Mouse (Mus musculus): ENCODE results near the gene Pdgfb. TPM values are rescaled to one million over a fixed set of nuclear protein-coding genes. Genes with fewer than 3 reads are reported as not detected.

Pdgfb gene
- 1.0 TPM for polyA plus RNA-seq (2017; shearing (Covaris generic))

GRCm38 (mm10) chr15:80014321-80015210 is at the start of gene Pdgfb:
Gene Pdgfb (minus strand): TSS chr15:80014977.

GRCm38 (mm10) chr15:79970940-79971339 is 43.8 kb downstream of the Pdgfb start, which contains the start of gene Cbx7:
Gene Cbx7 (minus strand): TSS chr15:79971119.

Other genes with a start within 250 kb of the Pdgfb start
- 20.3 TPM for gene Dnal4, start 237.1 kb downstream of the Pdgfb start, polyA plus RNA-seq (2017; shearing (Covaris generic))
- gene Nptxr, start 210.2 kb downstream of the Pdgfb start, polyA plus RNA-seq (2017; shearing (Covaris generic)): 0.82 TPM
- not detected for gene Npcd, start 180.7 kb downstream of the Pdgfb start, polyA plus RNA-seq (2017; shearing (Covaris generic))
- gene Cbx6, start 180.3 kb downstream of the Pdgfb start, polyA plus RNA-seq (2017; shearing (Covaris generic)): 59.0 TPM
- gene Apobec3, start 123.3 kb downstream of the Pdgfb start, polyA plus RNA-seq (2017; shearing (Covaris generic)): 544 TPM
- gene Cbx7, start 43.9 kb downstream of the Pdgfb start, polyA plus RNA-seq (2017; shearing (Covaris generic)): 69.2 TPM
- gene Syngr1, start 76.4 kb upstream of the Pdgfb start, polyA plus RNA-seq (2017; shearing (Covaris generic)): 0.32 TPM
- 2,051 TPM for gene Rpl3, start 76.9 kb upstream of the Pdgfb start, polyA plus RNA-seq (2017; shearing (Covaris generic))
- gene Tab1, start 118.2 kb upstream of the Pdgfb start, polyA plus RNA-seq (2017; shearing (Covaris generic)): 27.7 TPM
- not detected for gene Mgat3, start 158.7 kb upstream of the Pdgfb start, polyA plus RNA-seq (2017; shearing (Covaris generic))
- gene Mief1, start 219.0 kb upstream of the Pdgfb start, polyA plus RNA-seq (2017; shearing (Covaris generic)): 36.4 TPM
- not detected for gene AC140267.1, start 220.9 kb upstream of the Pdgfb start, polyA plus RNA-seq (2017; shearing (Covaris generic))
- 127 TPM for gene Atf4, start 240.2 kb upstream of the Pdgfb start, polyA plus RNA-seq (2017; shearing (Covaris generic))
- 23.2 TPM for gene Rps19bp1, start 249.3 kb upstream of the Pdgfb start, polyA plus RNA-seq (2017; shearing (Covaris generic))